Mouse (Mus musculus): ENCODE measurements around the gene Gm29582.
"Not testable (repeated sequence)": the region's sequence is repeated elsewhere in the genome, so short reads cannot be mapped to it uniquely, and the experiment has no call there.

Gene Gm29582

GRCm38 (mm10) chrY:30738461-30738860 lies at the start of gene Gm29582:
Gm29582 (minus strand) TSS chrY:30738561.
- not testable (repeated sequence) for DNase-seq (ENCODE audit: extremely low spot score)
